Comparison of ENCODE assay signal across 21 mouse cellular contexts in genomic region chr19:23203505-23204053, GRCm38 (mm10).
"Had no signal": no experiment of that assay in that cellular context is flagged by ENCODE, and none has a peak within 500 bp of the region (broad histone marks: within the 10 kb centered on the region; RNA-seq: fewer than 3 reads in every experiment).

No protein-coding gene starts in this region.

- H3K27me3 ChIP-seq: limb, embryonic 13.5 days; megakaryocyte, embryonic 14.5 days; midbrain, embryonic 12.5 days; midbrain, embryonic 15.5 days; neural tube, embryonic 12.5 days; neural tube, embryonic 15.5 days had no signal

- H3K4me2 ChIP-seq: limb, embryonic 13.5 days; lung, embryonic 14.5 days; midbrain, embryonic 12.5 days; midbrain, embryonic 15.5 days; neural tube, embryonic 12.5 days; neural tube, embryonic 15.5 days had no signal

- H3K4me1 ChIP-seq: limb, embryonic 10.5 days; limb, embryonic 13.5 days; midbrain, embryonic 12.5 days; midbrain, embryonic 15.5 days; neural tube, embryonic 12.5 days; neural tube, embryonic 15.5 days had no signal

- H3K9me3 ChIP-seq: limb, embryonic 10.5 days; midbrain, embryonic 15.5 days; neural tube, embryonic 12.5 days had no signal

- ATAC-seq: intestine, postnatal 0 days; lung, postnatal 0 days; midbrain, embryonic 15.5 days had no signal

- H3K9ac ChIP-seq: limb, embryonic 13.5 days; lung, embryonic 14.5 days; midbrain, embryonic 12.5 days; midbrain, embryonic 15.5 days; neural tube, embryonic 12.5 days; neural tube, embryonic 15.5 days had no signal

- H3K27ac ChIP-seq: kidney, postnatal 0 days; layer of hippocampus, adult 2 months; limb, embryonic 10.5 days; limb, embryonic 13.5 days; macrophage; midbrain, embryonic 12.5 days; midbrain, embryonic 15.5 days; neural tube, embryonic 12.5 days; neural tube, embryonic 15.5 days; stomach, postnatal 0 days had no signal

- DNase-seq: kidney, adult 2 months; kidney, postnatal 25 days; layer of hippocampus, adult 9-11 months; lung, embryonic 14.5 days; right cerebral cortex, adult 18-20 months; right cerebral cortex, postnatal 14 days; right cerebral cortex, postnatal 4 days; thymus, postnatal 36 days had no signal

- H3K4me3 ChIP-seq: layer of hippocampus, adult 2 months; limb, embryonic 10.5 days; limb, embryonic 13.5 days; megakaryocyte, embryonic 14.5 days; midbrain, embryonic 12.5 days; midbrain, embryonic 15.5 days; neural tube, embryonic 12.5 days; neural tube, embryonic 15.5 days had no signal
